Mouse (Mus musculus) E14TG2a.4 (cell line): Measurements from ENCODE around the gene Dcun1d3.

Experiments
- CTCF ChIP-seq: conservative IDR thresholded peaks from 2 replicates; pipeline ENCODE4 v1.5.1; 2014; ENCODE audit warnings: low read length
- NANOG ChIP-seq: IDR thresholded peaks from 2 replicates; pipeline ENCODE4 v1.6.1; 2014; ENCODE audit warnings: borderline replicate concordance, low read length, mixed read lengths
- POU5F1 ChIP-seq: IDR thresholded peaks from 2 replicates; pipeline ENCODE4 v1.6.1; 2014; ENCODE audit warnings: low read length, borderline replicate concordance

- TF ChIP-seq CTCF = no peak
- TF ChIP-seq NANOG = no peak
- no peak for TF ChIP-seq POU5F1
Measured at GRCm38 (mm10) chr7:119854362-119854761, 41.7 kb downstream of the Dcun1d3 start.
